28 mouse cellular contexts compared by ENCODE assay signal in genomic region chr1:192603556-192603955, GRCm38 (mm10).
DNase-seq lines count a peak whose midpoint lies in the region; ATAC-seq and TF ChIP-seq lines count a peak whose summit lies in the region.
"Had no signal": no experiment of that assay in that cellular context is flagged by ENCODE, and none has a peak within 500 bp of the region (broad histone marks: within the 10 kb centered on the region; RNA-seq: fewer than 3 reads in every experiment).

No protein-coding gene starts in this region.

- peaks cover 14% of the 10 kb centered on the region; the same call in 1 of the 2 replicates for H3K4me1 ChIP-seq in kidney, adult 2 months (ENCODE audit: control insufficient read depth, insufficient read depth, low read length)
- H3K4me1 ChIP-seq in kidney, embryonic 15.5 days = peaks cover 12% of the 10 kb centered on the region; the same call in 1 of the 2 replicates
- H3K4me1 ChIP-seq in neural tube, embryonic 15.5 days = peaks cover 5% of the 10 kb centered on the region
- H3K4me1 ChIP-seq: hindbrain, embryonic 15.5 days had no signal

- no peaks in the 10 kb centered on the region for H3K36me3 ChIP-seq in kidney, adult 2 months (ENCODE audit: control insufficient read depth, insufficient read depth, low read length)
- no peaks in the 10 kb centered on the region for H3K36me3 ChIP-seq in kidney, embryonic 15.5 days
- no peaks in the 10 kb centered on the region for H3K36me3 ChIP-seq in neural tube, embryonic 15.5 days
- H3K36me3 ChIP-seq: embryonic facial prominence, embryonic 13.5 days; heart, embryonic 12.5 days; hindbrain, embryonic 15.5 days; neural tube, embryonic 12.5 days had no signal

- ATAC-seq in kidney, embryonic 15.5 days (replicated peaks; ENCODE audit: low FRiP score) = no peak
- no peak for ATAC-seq in neural tube, embryonic 15.5 days (ENCODE audit: low FRiP score)
- ATAC-seq: forebrain, embryonic 16.5 days; midbrain, embryonic 16.5 days had no signal

- TF ChIP-seq POLR2A in kidney, adult 2 months (IDR thresholded peaks at IDR 0.05; ENCODE audit: low read depth, low read length) = no peak

- H3K9ac ChIP-seq in kidney, embryonic 15.5 days = no peak overlapping the region
- H3K9ac ChIP-seq in neural tube, embryonic 15.5 days (replicated peaks) = no peak overlapping the region
- H3K9ac ChIP-seq: embryonic facial prominence, embryonic 13.5 days; heart, embryonic 12.5 days; hindbrain, embryonic 15.5 days; liver, embryonic 14.5 days; neural tube, embryonic 12.5 days had no signal

- H3K9me3 ChIP-seq in kidney, embryonic 15.5 days (replicated peaks) = no peaks in the 10 kb centered on the region
- H3K9me3 ChIP-seq in neural tube, embryonic 15.5 days (replicated peaks) = no peaks in the 10 kb centered on the region
- H3K9me3 ChIP-seq: embryonic facial prominence, embryonic 13.5 days; heart, embryonic 12.5 days; hindbrain, embryonic 15.5 days; neural tube, embryonic 12.5 days had no signal

- H3K27ac ChIP-seq in kidney, adult 2 months (ENCODE audit: insufficient read depth, low read depth, low read length) = peak overlapping the region; percentile 48; the same call in 1 of the 2 replicates
- H3K27ac ChIP-seq in kidney, embryonic 15.5 days = no peak overlapping the region
- no peak overlapping the region; the same call in 1 of the 2 replicates for H3K27ac ChIP-seq in neural tube, embryonic 15.5 days (replicated peaks)
- H3K27ac ChIP-seq: embryonic facial prominence, embryonic 13.5 days; heart, adult 2 months; hindbrain, embryonic 15.5 days; liver, embryonic 14.5 days; macrophage; neural tube, embryonic 12.5 days had no signal

- WGBS in kidney, adult 2 months = 49% methylated on average over 7 of the region's 7 CpGs
- 38% methylated on average over 7 of the region's 7 CpGs for WGBS in kidney, embryonic 15.5 days
- WGBS in neural tube, embryonic 15.5 days = 35% methylated on average over 7 of the region's 7 CpGs

- H3K27me3 ChIP-seq in kidney, adult 2 months (replicated peaks; ENCODE audit: control insufficient read depth, insufficient read depth, low read length) = no peaks in the 10 kb centered on the region
- no peaks in the 10 kb centered on the region for H3K27me3 ChIP-seq in kidney, embryonic 15.5 days
- no peaks in the 10 kb centered on the region for H3K27me3 ChIP-seq in neural tube, embryonic 15.5 days (replicated peaks)
- H3K27me3 ChIP-seq: embryonic facial prominence, embryonic 13.5 days; heart, embryonic 12.5 days; hindbrain, embryonic 15.5 days; neural tube, embryonic 12.5 days had no signal

- H3K4me3 ChIP-seq in kidney, adult 2 months (ENCODE audit: insufficient read depth, low read depth, low read length) = no peak overlapping the region
- H3K4me3 ChIP-seq in kidney, embryonic 15.5 days (replicated peaks) = no peak overlapping the region
- H3K4me3 ChIP-seq in neural tube, embryonic 15.5 days (replicated peaks) = no peak overlapping the region
- H3K4me3 ChIP-seq: embryonic facial prominence, embryonic 13.5 days; erythroblast, embryonic 14.5 days; heart, adult 2 months; heart, embryonic 12.5 days; hindbrain, embryonic 15.5 days; neural tube, embryonic 12.5 days had no signal

- no peak for TF ChIP-seq CTCF in kidney, adult 2 months (conservative IDR thresholded peaks at IDR 0.05; ENCODE audit: insufficient read depth, insufficient read length, low read depth, low read length)

- peak; percentile 62 for DNase-seq in kidney, adult 2 months
- DNase-seq in neural tube, embryonic 10.5 days (ENCODE audit: extremely low spot score, low spot score) = peak; percentile 16
- DNase-seq in kidney, postnatal 25 days = peak; percentile 19 to 57
- no peak for DNase-seq in frontal cortex, postnatal 36 days (ENCODE audit: low spot score in 2 of 2)
- DNase-seq in testis, postnatal 10 days (ENCODE audit: low spot score) = no peak
- DNase-seq: adrenal gland, postnatal 36 days; B cell, adult 2 months; cerebellum, adult 18-20 months; cerebellum, postnatal 10 days; heart, adult 2 months; heart, postnatal 4 days; layer of hippocampus, postnatal 36 days; left cerebral cortex, postnatal 4 days; liver; lung, adult 2 months; lung, postnatal 10 days; right cerebral cortex, postnatal 14 days had no signal

- H3K4me2 ChIP-seq in kidney, embryonic 15.5 days = no peak overlapping the region
- H3K4me2 ChIP-seq in neural tube, embryonic 15.5 days = no peak overlapping the region
- H3K4me2 ChIP-seq: embryonic facial prominence, embryonic 13.5 days; heart, embryonic 12.5 days; hindbrain, embryonic 15.5 days; neural tube, embryonic 12.5 days had no signal

Comparison
In these comparisons a context has a peak if more than half of its experiments do, and no peak if none do; other contexts are left out.
1. DNase-seq: peak in kidney, adult 2 months (single experiment), neural tube, embryonic 10.5 days (single experiment) and kidney, postnatal 25 days (2 of 2); none in frontal cortex, postnatal 36 days (0 of 2) and testis, postnatal 10 days (single experiment).